Mouse (Mus musculus) thymus, adult 2 months (tissue): ENCODE results near the gene Etl4.

Experiments
- CTCF ChIP-seq: fragments of 200-500 bp; IDR thresholded peaks from 2 replicates; pipeline ENCODE4 v1.5.1; 2012; ENCODE audit warnings: mild to moderate bottlenecking, control low read depth, low read length, moderate library complexity, borderline replicate concordance; ENCODE audit not compliant: control insufficient read depth, poor library complexity, insufficient read depth; ENCODE audit errors: extremely low read depth
- POLR2A ChIP-seq: fragments of 200-500 bp; IDR thresholded peaks from 2 replicates; pipeline ENCODE4 v1.6.1; 2012; ENCODE audit warnings: mild to moderate bottlenecking, low read length, control low read depth, moderate library complexity; ENCODE audit not compliant: control insufficient read depth, poor library complexity, insufficient read depth; ENCODE audit errors: extremely low read depth

DNA sequence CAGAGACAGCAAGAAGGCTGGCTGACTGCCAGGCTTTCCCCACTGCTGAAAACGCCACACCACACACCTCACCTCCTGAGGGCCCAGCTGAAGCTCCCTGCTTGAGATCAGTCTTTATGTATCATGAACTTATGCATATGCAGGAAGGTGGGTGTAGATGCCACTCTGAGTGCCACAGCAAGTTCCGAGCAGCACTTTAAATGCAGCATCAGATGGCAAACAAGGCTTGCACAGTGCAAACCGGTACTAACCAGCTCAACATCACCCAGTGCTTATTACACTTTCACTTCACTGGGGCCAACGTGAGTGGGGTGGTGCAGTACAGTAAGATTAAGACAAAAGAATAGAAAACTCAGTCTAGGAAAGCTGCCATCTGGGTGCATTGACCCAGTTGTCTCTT, 235.8 kb downstream of the Etl4 start:
- TF ChIP-seq CTCF = no peak
- no peak for TF ChIP-seq POLR2A
